Mouse (Mus musculus) erythroid progenitor cell, adult 5-6 weeks (primary cell): ENCODE data around the gene Arhgap22. TPM values are rescaled to one million over a fixed set of nuclear protein-coding genes. Genes with fewer than 3 reads are reported as not detected.

Experiments
- ATAC-seq: replicated peaks from 2 replicates; pipeline ENCODE4 v1.8.0; 2016; ENCODE audit warnings: moderate number of reproducible peaks, mild to moderate bottlenecking, moderate TSS enrichment, inconsistent platforms; ENCODE audit not compliant: poor library complexity, low FRiP score, severe bottlenecking
- total RNA-seq, 2 experiments: library from RNA; stranded (forward) in 1 of 2; stranded (reverse) in 1 of 2; fragments of 150-400 nt in 1 of 2; fragments of 186-747, 209-891 nt in 1 of 2; gene quantifications; 2 replicates each; pipeline versions ENCODE4 v1.2.3 to v1.2.4; 2015 to 2017; ENCODE audit warnings: low replicate concordance in 2 of 2

Arhgap22 gene
- total RNA-seq, 2 experiments from 2014 or later: not detected

DNA sequence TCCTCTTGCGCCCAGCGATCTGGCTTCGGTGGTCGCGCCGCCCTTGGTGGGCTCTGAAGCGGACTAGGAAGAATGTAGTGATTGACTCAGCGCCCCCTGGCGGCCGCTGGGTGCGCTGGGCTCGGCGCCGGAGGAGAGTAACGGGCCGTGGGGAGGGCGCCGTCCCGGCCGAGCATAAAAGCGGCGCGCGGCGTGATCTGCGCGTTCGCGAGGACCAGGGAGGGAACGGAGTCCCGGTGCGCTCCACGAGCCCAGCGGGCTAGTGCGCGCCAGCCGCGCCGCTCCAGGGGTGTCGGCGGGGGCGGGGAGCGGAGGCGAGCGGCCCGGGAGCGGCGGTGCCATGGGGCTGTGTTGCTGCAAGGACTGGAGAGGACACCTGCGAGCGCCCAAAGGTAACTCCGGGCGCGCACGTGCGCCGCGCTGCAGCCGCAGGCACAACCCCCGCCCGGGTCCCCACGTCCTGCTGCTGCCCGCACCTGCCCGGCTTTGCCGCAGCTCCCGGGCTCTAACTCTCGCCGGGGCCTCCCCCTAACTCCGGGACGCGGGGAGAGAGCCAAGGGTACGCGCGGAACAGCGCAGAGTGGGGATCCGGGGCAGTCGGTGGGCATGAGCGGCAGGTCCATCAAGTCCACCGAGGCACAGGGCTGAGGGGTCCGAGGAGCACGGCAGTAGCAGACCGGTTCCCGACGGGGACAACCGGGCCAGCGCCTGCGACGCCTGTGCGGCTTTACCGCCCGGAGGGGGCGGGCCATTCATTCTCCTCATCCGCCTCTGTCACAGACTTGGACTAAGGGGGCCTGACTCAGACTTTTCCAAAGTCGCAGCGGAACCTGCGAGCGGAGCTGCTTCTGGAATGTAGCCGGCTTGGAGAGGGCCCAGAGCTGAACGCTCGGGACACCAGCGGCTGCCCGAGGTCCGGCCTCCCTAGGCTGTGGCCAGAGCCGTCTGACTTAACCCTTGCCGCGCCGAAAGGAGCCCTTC is 106.0 kb downstream of the Arhgap22 start:
- no peak for ATAC-seq

DNA sequence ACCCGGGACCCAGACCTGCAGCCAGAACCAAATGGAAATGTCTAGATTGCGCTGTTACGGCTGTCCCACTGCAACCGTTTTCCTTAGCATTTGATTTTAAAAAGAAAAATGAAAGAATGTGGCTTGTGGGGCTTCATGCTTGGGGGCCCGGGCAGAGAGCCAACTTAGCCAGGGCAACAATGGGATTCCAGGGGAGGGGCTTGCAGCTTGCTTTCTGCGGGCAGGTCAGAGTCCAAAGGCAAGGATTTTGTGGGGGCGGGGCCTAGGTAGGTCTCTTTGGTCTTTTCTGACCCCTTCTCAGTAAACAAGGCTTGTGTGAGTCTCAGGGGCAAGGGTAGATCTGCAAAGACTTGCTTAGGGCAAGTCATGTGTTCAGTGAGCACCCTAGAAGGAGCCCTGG is 107.0 kb downstream of the Arhgap22 start:
- ATAC-seq: no peak

DNA sequence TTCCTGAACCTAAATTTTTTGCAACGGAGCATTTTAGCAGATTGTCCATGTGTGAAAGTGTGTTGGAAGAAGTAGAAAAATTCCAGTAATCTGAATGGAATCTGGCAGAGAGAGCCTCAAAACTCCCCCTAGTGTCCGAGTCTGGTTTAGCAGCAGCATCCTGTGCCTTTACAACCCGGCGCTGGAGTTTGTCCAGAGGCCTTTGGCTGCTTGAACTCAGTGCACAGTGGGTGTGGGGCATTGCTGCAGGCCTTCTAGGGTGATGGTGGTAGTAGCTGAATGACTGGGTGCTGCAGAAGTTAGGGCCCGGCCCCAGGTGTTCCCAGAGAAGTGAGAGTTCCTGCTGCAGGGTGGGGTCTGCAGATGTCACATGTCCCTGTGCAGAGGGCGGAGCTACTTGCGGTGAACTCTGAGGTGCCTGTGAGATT is 108.8 kb downstream of the Arhgap22 start:
- ATAC-seq: 0 out of 2 replicates have a peak, but pooled peaks have one; percentile 46

DNA sequence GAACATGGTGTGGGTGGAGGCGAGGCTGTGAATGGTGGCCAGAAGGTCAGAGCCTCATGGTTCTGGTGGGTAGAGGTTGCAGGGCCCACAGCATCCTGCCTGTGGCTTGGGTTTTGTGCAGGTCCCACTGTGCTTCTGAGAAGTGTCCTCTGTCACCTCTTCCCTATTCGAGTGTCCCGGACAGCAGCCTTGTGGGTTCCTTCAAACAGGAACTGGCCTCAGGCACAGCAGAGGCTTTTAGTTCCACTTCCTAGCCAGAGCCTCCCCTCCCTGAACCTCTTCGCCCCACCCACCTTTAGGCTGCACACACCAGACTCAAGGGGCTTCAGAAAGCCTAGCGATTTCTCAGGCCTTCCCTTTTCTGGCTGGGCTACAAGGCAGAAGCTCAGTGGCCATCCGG is 110.7 kb downstream of the Arhgap22 start:
- no peak for ATAC-seq

GRCm38 (mm10) chr14:33328369-33328768 is 114.5 kb downstream of the Arhgap22 start:
- no peak for ATAC-seq

DNA sequence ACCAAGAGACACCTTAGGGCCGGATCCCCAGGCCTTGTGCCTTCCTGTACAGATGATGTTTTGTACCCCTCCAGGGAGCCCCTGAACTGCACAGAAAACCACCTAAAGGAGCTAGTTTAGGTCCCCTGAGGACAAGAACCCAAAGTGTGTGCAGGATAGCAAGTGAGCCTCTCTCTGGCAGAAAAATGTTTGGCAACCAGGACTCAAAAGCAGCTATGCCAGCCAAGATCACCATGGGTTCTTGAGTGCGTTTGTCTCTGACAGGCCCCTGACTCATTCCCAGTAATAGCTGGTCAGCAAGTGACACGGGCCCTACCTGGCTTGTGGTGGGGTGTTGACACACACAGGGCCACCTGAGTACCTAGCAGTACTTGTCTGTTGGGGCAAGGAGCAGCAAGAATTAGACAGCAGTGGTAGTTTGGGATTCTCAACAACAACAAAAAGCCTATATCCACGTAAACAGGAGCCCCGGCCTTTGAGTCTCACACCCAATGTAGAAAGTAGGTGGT is 115.5 kb downstream of the Arhgap22 start:
- ATAC-seq: no peak

DNA sequence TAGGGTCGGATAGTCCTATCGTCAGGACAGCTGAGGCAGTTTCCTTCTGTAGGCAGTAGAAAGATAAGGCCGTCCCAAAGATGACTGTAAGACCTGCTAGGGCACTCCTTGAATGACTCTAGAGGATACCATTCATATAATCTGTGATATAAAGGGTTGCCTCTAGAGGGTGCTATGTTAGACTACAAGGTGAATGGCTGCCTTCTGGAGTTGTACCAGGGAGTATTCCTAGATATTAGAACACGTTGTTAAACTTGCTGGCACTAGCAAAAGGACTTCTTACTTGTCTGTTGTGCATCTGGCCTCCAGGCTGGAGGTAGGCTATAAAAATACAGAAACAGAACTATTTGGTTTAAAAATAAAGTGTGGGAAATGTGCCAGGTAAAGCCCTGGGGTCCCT is 117.2 kb downstream of the Arhgap22 start:
- ATAC-seq: no peak

GRCm38 (mm10) chr14:33331627-33332026 is 117.8 kb downstream of the Arhgap22 start:
- no peak for ATAC-seq

GRCm38 (mm10) chr14:33333833-33334232 is 120.0 kb downstream of the Arhgap22 start:
- ATAC-seq: no peak

DNA sequence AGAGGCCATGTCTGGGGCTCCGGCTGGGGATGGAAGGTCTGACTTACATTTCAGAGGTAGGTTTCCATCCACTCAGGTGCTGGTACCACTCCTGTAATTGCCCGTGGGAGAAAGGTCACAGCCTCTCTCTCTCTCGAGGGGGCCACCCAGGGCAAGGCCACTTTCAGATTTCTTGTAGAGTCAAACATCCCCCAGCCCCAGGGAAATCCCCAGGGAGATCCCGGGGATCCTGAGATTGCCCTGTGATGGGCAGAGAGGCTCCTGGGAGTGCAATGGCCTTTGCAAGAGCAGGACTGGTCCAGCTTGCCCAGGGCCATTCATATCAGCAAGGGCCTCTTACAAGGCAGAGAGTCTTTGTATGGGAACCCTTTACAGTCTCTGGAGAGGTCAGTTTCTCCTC is 120.6 kb downstream of the Arhgap22 start:
- no peak for ATAC-seq

- ATAC-seq: no peak
Observed at GRCm38 (mm10) chr14:33335733-33336132, 121.9 kb downstream of the Arhgap22 start.

DNA sequence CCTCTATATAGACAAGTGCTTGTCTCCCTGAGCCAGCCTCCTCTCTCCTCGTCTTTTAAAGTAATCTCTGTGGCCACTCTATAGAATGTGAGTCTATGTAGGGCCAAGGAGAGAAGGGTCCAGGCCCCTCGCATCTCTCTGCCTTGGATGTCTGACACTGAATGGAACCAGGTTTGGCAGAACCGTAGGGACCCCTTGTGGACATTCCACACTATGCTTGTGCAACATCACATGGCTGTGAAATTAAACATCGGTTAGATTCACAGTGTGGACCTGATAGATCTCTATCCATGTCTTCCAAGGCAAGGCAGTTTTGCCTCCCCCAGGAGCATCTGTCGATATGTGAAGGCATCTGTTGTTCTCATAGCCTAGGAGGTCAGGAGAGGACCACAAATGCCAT is 124.9 kb downstream of the Arhgap22 start:
- no peak for ATAC-seq

- ATAC-seq: no peak
Observed at GRCm38 (mm10) chr14:33343131-33343725, 129.4 kb downstream of the Arhgap22 start.

DNA sequence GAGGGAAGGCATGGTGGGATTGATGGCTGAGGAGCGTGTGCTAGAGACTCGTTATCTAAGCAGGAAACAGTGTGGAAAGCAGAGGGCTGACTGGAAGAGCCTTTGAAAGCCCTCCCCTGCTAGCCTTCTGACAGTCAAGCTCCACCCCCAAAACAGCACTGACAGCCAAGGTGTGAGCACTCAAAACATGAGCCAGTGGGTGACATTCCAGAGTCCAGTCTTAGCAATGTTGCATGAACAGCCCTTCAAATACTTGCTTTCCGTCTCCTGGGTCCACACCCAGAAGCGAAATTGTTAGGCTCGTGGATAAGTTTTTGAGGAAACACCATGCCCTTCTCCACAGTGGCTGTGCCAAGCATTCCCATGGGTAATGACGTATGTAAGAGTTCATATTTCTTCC is 132.7 kb downstream of the Arhgap22 start:
- ATAC-seq: no peak

GRCm38 (mm10) chr14:33347738-33348137 is 133.9 kb downstream of the Arhgap22 start:
- no peak for ATAC-seq

- no peak for ATAC-seq
Observed at GRCm38 (mm10) chr14:33348146-33348545, 134.3 kb downstream of the Arhgap22 start.

- no peak for ATAC-seq
Observed at GRCm38 (mm10) chr14:33351019-33351418, 137.2 kb downstream of the Arhgap22 start.

DNA sequence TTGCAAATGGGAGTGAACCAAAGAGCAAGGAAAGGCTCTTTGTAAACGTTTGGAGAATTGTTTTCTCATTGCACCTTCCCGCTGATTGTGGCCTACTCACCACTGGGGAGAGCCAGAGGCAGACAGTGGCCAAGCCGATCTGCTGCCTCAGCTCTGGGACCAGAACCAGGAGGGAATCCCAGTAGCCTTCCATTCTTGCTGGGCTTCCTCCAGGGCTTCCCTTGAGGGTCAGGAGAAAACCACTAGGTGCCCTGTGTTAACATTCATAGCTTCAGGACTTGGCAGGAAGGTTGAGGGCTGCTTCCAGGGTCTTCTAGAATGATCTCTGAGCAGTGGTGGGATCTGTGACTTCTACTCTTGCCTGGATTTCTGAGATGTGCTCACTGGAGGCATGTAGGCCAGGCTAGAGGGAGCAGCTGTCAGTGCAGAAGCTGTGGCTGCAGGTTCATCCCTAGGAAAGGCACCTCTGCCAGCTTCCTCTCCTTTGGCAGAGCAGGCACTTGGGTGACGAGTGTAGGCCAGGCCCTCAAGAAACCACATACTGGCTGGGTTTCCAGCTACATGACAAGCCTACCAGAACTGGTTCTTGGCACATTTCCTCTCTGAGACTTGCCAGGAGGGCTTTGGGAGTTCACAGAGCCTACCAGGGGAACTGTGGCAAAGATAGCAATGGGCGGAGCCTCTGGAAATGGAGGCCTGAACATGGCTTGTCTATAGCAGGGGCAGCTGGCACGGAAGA is 138.3 kb downstream of the Arhgap22 start:
- ATAC-seq: no peak

- ATAC-seq: no peak
Observed at GRCm38 (mm10) chr14:33352890-33353289, 139.1 kb downstream of the Arhgap22 start.

- ATAC-seq: no peak
Observed at GRCm38 (mm10) chr14:33355276-33355675, 141.4 kb downstream of the Arhgap22 start.
